Mouse (Mus musculus): ENCODE measurements around the gene Unc13a.

DNA sequence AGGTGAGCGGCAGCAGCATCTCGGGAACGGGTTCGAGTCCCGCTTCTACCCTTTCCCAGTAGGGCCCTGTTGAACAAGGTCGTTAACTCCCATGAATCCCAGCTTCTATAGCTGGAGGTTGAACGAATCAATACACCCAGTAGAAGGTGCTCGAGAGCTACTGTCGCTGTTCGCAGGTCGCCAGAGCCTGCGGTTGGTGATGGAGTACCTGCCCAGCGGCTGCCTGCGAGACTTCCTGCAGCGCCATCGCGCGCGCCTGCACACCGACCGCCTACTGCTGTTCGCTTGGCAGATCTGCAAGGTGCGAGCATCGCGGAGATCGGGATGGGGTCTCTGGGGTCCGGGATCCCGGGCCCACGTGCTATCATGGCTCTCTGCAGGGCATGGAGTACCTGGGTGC is 14.0 kb upstream of the Unc13a start:
- TF ChIP-seq CTCF (IDR thresholded peaks at IDR 0.05; ENCODE audit: extremely low read depth, insufficient read depth, insufficient read length, insufficient replicate concordance) = no peak
- no peak for TF ChIP-seq POLR2A (IDR thresholded peaks at IDR 0.05; ENCODE audit: low read depth, low read length)
